Mouse (Mus musculus): ENCODE data around the gene P2ry6.

- no peak for TF ChIP-seq POLR2A (IDR thresholded peaks at IDR 0.05; ENCODE audit: insufficient read depth, low read length)
- TF ChIP-seq CTCF (IDR thresholded peaks at IDR 0.05; ENCODE audit: low read depth, low read length): no peak
Observed at GRCm38 (mm10) chr7:100944306-100944705, 30.1 kb downstream of the P2ry6 start.
